Mouse (Mus musculus): ENCODE data around the gene Gstt3.
A peak's percentile ranks its signal among the peaks of the same experiment; 100 is the strongest.

DNA sequence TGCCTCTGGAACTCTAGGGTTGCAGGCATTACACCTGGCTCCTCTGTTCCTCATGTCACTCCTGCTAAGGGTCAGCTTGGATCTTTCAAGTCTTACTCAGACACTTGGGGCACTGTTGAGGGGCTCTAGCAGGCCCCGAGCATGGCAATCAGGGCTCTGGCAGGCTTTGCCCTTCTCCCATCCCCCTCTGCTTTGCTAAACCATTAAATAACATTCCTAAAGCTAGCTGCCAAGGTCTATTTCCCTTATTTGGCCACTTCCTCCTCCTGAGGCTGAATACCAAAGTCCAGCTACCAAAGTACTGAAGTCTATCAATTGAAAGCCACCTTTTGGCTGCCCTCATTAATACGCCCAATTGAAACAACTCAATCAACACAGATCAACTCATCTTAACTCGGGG, 13.7 kb upstream of the Gstt3 start:
- TF ChIP-seq CTCF (conservative IDR thresholded peaks at IDR 0.05 in 1 of 2, IDR thresholded peaks at IDR 0.05 in 1 of 2; ENCODE audit: low read depth in 2 of 2, low read length in 2 of 2) (peak in 1 of 2 experiments; percentile 24; a peak in 2 of 4 replicates), POLR2A (IDR thresholded peaks at IDR 0.05; ENCODE audit: low read depth, low read length) (no peak), NELFE (IDR thresholded peaks at IDR 0.05; ENCODE audit: low read depth, low read length) (no peak), MAX (IDR thresholded peaks at IDR 0.05; ENCODE audit: low read length) (no peak), EP300 (IDR thresholded peaks at IDR 0.05; ENCODE audit: low read length) (no peak), UBTF (IDR thresholded peaks at IDR 0.05; ENCODE audit: low read depth, low read length) (no peak), TCF12 (IDR thresholded peaks at IDR 0.05; ENCODE audit: low read depth, low read length) (no peak), MYC (IDR thresholded peaks at IDR 0.05; ENCODE audit: low read depth, low read length) (no peak), KAT2A (IDR thresholded peaks at IDR 0.05; ENCODE audit: insufficient replicate concordance, low read length) (no peak), ZMIZ1 (IDR thresholded peaks at IDR 0.05; ENCODE audit: low read depth, low read length) (no peak)
